Mouse (Mus musculus): Measurements from ENCODE around the gene Acsf3.

Acsf3 gene

GRCm38 (mm10) chr8:122775285-122776155, at the start of gene Acsf3:
TSS of gene Acsf3 (plus strand) at chr8:122775486.
- DNase-seq (ENCODE audit: low read depth, low spot score), result peak; percentile 79

DNA sequence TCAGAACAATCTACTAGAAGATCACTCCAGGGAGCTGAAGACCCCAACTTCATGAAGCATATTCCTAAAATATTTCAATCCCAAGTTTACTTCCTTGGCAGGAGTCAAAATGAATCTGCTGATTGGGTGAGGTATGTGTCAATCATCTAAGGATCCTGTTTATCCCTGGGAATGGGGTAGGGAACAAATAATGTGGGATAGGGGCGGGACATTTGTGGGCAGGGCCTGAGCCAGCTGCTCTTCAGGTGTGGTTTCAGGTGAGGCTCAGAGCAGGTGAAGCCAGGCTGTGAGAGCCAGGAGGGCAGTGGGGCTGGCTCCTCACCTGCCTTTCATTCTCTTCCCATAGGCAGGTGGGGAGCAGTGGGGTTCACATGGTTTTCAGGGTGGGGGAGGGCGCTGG, 48.5 kb upstream of the Acsf3 start:
- DNase-seq (ENCODE audit: low read depth, low spot score), result peak; percentile 61

- DNase-seq (ENCODE audit: low read depth, low spot score), result peak; percentile 13
These were observed 47.9 kb upstream of the Acsf3 start for GRCm38 (mm10) chr8:122727412-122727811.

GRCm38 (mm10) chr8:122728630-122729029, 46.7 kb upstream of the Acsf3 start:
- DNase-seq (ENCODE audit: low read depth, low spot score), result no peak

- DNase-seq (ENCODE audit: low read depth, low spot score), result no peak
These were observed 40.2 kb upstream of the Acsf3 start for GRCm38 (mm10) chr8:122735110-122735509.

DNA sequence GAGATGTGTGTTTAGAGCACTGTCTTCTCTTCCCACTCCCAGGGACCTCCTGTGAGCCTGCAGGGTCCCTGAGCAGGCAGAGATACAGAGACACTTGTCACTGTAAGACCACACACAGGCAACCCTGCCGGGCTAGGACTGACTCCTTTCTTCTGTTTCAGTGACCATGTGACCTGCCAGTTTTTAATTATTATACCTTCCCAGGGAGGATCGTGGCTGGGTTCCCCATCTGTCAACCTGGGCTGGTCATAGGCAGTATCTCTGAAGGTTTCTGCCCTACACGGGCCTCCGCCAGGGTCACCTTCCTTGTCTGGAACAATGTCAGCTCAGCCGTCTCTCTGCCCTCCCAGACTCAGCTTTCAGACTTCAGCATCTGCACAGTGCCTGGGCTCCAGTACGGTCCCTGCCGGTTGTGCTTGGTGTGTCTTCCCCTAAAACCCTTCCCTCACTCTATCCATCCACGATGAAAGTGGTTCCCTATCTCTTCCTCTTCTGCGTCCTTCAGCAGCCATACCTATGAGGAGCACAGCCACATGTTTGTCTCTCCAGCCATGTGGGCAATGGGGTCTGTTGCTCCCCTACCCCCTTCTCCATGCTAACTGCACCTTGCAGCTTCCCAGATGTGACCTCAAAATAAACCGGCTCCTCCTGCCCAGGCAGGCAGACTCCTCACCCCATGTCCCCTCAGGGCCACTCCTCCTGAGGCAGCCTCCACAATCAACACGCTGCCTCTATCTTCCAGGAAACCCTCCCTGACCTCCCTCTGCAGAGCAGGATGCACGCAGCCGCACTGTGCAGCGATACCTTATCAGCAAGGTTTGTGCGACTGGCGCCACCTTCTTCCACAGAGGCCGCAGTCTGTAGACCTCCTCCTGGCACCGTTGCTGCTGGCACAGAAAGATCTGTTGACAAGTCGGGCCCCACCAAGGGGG, 39.5 kb upstream of the Acsf3 start:
- DNase-seq (ENCODE audit: low read depth, low spot score), result no peak

DNA sequence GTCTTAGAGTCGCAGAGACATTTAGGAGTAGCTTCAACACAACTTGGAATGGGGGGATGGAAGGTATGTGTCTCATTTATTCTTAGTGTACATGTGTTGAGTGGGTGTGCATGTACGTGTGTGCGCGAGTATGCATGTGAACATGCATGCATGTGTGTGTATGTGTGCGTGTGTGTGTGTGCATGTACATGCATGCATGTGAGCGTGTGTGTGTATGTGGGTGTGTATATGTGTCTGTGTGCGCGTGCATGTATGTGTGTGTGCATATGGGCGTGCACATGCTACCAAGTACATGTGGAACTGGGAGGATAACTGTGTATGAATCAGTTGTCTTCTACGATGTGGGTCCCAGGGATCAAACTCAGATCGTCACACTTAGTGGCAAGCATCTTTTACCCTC, 38.7 kb upstream of the Acsf3 start:
- DNase-seq (ENCODE audit: low read depth, low spot score), result no peak

- DNase-seq (ENCODE audit: low read depth, low spot score), result peak; percentile 24
These were observed 38.2 kb upstream of the Acsf3 start for GRCm38 (mm10) chr8:122737071-122737470.

DNA sequence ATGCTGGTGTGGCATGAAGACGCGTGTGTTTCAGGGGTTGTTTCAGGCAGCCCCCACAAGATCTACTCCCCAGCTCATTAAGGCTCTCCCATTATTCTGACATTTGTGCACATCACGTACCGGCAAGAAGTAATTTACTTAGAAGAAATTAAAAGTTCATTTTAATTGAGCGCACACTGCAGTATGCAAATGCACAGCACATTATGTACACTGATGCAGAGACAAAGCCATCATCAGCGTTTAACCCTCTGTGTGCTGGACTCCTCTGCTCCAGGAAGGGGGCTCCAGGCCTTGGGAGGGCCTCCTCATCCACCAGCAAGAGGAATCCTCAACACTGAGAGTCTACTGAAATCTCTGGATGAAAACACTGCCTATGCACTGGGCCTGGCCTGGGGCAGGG, 37.4 kb upstream of the Acsf3 start:
- no peak for DNase-seq (ENCODE audit: low read depth, low spot score)

- DNase-seq (ENCODE audit: low read depth, low spot score), result peak; percentile 35
These were observed 36.1 kb upstream of the Acsf3 start for GRCm38 (mm10) chr8:122739102-122739725.

- no peak for DNase-seq (ENCODE audit: low read depth, low spot score)
These were observed 32.8 kb upstream of the Acsf3 start for GRCm38 (mm10) chr8:122742471-122742870.

DNA sequence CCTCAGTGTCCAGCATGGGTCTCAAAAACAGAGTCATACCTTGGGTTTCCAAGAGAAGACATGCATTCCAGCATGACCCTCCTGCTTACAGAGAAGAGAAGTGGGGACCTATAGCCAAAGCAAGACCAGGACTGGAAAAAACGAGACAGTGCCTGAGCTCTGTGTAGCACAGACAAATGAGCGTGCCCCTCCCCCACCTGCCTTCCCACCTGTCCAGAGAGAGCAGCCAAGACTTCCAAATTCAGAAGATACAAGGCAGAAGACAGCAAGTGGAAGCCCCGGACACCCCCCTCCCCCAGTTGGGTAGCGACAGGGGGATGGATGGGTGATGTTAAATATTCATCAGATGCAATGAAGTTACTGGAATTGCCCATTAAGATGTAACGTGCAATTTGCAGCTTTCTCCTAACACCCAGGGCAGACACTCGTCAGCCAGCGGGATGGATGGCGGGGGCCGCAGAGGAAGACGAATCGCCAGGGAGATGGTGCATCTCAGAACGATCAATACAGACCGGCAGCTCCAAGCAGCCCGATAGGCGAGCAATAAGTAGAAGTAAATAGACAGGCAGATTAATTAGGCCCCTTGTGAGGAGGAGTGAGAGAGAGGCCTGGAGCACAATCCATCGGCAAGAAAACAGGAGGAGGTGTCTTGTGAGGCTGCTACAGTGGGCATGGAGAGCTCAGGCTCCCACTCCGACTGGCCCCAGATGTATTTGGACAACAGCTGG, 30.1 kb upstream of the Acsf3 start:
- DNase-seq (ENCODE audit: low read depth, low spot score), result no peak

GRCm38 (mm10) chr8:122745750-122746275, 29.5 kb upstream of the Acsf3 start:
- no peak for DNase-seq (ENCODE audit: low read depth, low spot score)

DNA sequence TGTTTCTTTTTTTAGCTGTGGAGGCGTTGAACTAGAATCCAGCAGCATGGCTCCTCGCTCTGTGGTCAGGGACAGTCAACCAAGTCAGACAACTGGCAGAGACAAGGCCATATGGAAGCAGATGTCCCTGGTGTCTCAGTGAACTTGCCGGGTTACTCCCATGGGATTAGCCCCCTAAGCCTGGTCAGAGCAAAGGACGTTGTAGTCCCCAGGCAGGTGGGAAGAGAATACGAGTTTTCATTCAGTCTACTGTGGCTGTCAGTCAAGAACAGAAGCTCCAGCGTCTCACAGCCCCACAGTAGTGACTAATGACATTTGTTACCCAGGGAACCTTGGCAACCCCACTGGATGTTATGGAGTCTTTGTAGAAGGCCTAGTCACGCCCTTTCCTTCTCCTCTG, 28.8 kb upstream of the Acsf3 start:
- DNase-seq (ENCODE audit: low read depth, low spot score), result no peak

DNA sequence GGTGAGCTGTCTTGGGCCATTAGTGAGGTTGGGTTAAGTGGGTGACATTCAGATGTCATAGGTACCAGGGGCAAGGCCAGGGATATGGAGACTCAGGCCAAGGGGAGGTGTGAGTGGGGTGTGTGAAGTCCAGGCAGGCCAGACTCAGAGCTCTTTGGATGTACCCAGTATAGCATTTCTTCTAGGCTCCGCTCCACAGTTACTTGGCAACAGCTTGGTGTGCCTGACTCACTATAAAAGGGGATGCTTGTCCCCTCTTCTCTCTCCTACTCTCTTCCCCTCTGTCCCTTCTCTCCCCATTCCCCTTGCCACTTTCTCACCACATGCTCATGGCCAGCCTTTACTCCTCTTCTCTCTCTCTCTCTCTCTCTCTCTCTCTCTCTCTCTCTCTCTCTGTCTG, 27.5 kb upstream of the Acsf3 start:
- no peak for DNase-seq (ENCODE audit: low read depth, low spot score)

GRCm38 (mm10) chr8:122749333-122749958, 25.8 kb upstream of the Acsf3 start:
- DNase-seq (ENCODE audit: low read depth, low spot score), result no peak

DNA sequence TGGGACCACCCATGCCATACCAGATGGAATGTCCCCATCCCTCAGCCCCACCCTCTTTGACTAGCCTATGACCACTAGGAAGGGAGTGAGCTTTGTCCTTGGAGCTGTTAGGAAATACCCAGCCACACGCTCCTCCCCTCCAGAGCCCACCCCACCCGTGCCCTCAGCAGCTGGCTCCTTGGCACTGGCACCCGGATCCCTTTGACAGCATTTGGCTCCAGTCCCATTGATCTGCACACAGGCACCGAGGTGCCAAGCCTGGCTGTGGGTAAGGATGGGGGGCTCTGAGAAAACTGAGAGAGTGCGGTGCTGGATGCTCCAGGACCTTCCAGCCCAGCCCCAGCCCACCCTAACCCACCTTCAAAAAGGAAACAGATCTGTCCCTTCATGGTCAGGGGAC, 23.9 kb upstream of the Acsf3 start:
- DNase-seq (ENCODE audit: low read depth, low spot score), result no peak

DNA sequence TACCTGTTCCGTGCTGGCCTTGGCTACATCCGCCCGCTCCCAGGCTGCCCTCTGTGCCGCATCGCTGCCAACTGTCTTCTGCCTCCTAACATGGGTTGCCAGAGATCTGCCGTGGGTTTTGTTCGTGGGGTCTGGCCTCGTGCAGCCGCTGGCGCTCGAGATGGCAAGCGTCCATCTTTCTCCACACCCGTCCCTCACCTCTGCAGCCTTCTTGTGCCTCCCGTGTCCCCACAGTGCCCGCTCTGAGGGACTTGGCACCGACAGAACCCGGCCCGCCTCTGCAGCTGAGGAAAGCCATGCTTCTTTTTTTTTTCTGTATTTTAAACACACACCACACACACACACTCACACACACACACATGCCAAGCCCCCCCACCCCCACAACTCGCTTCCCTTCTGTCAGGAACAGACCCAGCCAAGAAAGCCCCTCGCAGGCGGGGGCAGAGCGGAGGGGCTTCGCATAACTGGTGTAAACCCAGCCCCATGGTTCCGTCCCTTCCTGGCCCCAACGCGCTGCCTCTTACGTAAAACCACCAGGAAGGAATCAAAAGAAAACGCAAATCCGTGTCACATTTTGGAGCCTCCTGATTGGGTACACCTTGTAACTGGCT, 23.1 kb upstream of the Acsf3 start:
- DNase-seq (ENCODE audit: low read depth, low spot score), result no peak

GRCm38 (mm10) chr8:122758597-122758996, 16.7 kb upstream of the Acsf3 start:
- DNase-seq (ENCODE audit: low read depth, low spot score), result no peak

DNA sequence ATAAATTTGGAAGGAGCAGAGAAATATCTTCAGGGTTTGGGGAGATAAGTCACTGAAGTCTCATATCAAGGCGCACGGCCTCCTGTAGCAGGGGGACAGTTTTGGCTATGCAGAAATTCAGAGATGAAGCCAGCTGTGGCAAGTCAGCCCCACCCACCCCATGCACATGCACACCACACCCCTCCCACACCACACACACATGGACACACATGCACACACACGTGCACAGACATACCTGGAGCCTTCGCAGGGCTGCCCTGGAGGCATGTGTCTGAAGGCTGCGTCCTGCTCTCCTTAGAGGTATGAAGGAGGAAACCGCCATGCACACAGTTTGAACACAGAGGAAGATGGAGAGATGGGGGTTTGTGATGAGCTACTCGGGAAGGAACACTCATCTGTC, 15.2 kb upstream of the Acsf3 start:
- no peak for DNase-seq (ENCODE audit: low read depth, low spot score)

Data from R1 (cell line).